Mouse (Mus musculus) left cerebral cortex, postnatal 25 days (tissue): ENCODE data around the gene Tmem262. TPM values are rescaled to one million over a fixed set of nuclear protein-coding genes. Genes with fewer than 3 reads are reported as not detected.
A peak's percentile ranks its signal among the peaks of the same experiment; 100 is the strongest.

Source experiments
- DNase-seq, 2 experiments: peaks; one replicate each; pipeline ENCODE4 v3.0.0; 2022; ENCODE audit warnings: low spot score in 2 of 2, mixed read lengths in 1 of 2
- intact Hi-C: fragments of 180-260 bp; cut with DNase I; formaldehyde crosslinking; loops from one replicate; pipeline ENCODE4 v1.15.1; 2025
- microRNA-seq, 2 experiments: library from miRNA; unstranded; fragments of <30 nt; microRNA quantifications; one replicate each; pipeline ENCODE4 v1.2.0; 2022
- total RNA-seq, 2 experiments: library from RNA; stranded (reverse); gene quantifications; 2 replicates each; pipeline ENCODE4 v1.2.3; 2021

The Tmem262 gene
- total RNA-seq, 2 experiments from 2014 or later: not detected

DNA sequence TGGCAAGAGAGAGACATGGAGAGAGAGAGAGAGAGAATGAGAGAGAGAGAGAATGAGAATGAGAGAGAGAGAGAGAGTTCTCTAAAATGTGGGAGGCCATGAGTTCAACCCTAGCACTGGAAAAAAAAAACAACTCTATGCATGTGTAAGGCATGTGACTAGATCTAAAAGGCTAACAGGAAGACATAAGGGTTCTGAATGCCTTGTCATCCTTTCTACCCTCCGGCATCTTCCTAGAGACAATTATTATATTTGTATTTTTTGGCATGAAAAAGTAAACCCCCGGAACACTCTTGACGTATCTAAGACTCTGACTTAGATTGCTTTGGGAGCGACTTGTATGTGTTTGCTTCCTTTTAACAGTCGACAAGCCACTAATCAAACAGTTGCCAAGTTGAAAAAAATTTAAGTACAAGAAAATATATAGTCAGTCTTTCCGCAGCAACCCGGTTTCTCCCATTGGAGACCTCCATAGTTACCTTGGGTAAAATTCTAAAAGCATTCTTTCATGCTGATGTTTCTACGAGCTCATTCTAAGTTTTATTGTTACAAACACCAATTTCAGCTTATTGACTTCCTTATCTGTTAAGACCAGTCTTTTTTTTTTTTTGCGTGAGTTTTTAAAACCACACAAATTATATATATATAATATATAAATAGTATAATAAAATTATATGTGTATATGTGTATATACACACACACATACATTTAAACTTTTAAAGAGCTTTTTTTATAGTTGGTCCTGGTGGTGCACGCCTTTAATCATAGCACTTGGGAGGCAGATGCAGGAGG is 47.2 kb downstream of the Tmem262 start:
- DNase-seq: no peak

DNA sequence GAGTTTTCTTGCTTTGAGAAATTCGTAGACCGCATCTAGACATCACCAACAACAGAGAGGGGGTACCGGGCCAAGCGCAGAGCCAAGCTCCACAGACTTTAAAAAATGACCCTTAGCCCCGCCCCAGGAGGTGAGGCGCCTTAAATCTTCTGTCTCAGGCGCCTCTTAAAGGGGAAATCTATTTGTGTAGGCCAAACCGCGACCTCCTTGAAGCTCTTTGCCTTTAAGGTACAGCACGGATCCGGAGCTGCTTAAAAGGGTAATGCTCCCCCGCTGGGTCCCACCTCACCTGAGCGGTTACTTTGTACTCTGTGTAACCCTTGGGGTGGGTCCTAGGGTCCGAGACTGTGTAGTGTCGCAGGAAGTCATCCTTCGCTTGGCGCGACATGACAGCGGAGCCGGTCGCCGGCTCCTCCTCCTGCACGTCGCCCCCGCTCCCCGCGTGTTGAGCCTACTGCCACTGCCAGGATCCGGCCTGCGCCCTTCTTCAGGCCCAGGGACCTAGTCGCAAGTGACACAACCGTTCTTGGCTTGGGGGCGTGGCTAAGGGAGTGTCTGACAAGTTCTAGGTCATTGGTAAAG is 48.0 kb downstream of the Tmem262 start, which contains the start of gene Snx15:
TSS of gene Snx15 (minus strand) at position 545 of the 582 bp plus-strand sequence.
- intact Hi-C loops: no loop called here
- DNase-seq: peak; percentile 96 to 98

More for the DNA sequence above, 47.2 kb downstream of the Tmem262 start:
- intact Hi-C loops: no loop called here

Small RNA genes within 50 kb of the gene (microRNA-seq; reads per million reads assigned to microRNA genes)
- 4.4 to 4.5 reads per million in 2 experiments for gene Mir6988

Other genes with a start within 250 kb of the Tmem262 start
- 10 to 100 TPM in 1 of 2 experiments, 1 to 10 TPM in 1; 9.5 to 14.6 TPM for gene Frmd8, start 204.8 kb upstream of the Tmem262 start, total RNA-seq
- 1 to 10 TPM; 2.5 to 3.0 TPM for gene Slc25a45, start 202.2 kb upstream of the Tmem262 start, total RNA-seq
- gene Tigd3, start 185.9 kb upstream of the Tmem262 start, total RNA-seq: 1 to 10 TPM; 4.5 to 5.5 TPM
- gene Dpf2, start 167.0 kb upstream of the Tmem262 start, total RNA-seq: 10 to 100 TPM; 84.1 to 96.1 TPM
- 1 to 10 TPM; 6.2 to 6.6 TPM for gene Cdc42ep2, start 155.2 kb upstream of the Tmem262 start, total RNA-seq
- gene Pola2, start 115.8 kb upstream of the Tmem262 start, total RNA-seq: 1 to 10 TPM; 3.8 to 5.6 TPM
- gene Slc22a20, start 93.9 kb upstream of the Tmem262 start, total RNA-seq: not detected
- gene Capn1, start 64.1 kb upstream of the Tmem262 start, total RNA-seq: 10 to 100 TPM; 17.5 to 18.5 TPM
- 10 to 100 TPM; 45.4 to 49.5 TPM for gene Syvn1, start 33.5 kb upstream of the Tmem262 start, total RNA-seq
- 10 to 100 TPM; 45.1 to 47.0 TPM for gene Mrpl49, start 22.2 kb upstream of the Tmem262 start, total RNA-seq
- gene Fau, start 22.2 kb upstream of the Tmem262 start, total RNA-seq: 100 to 1,000 TPM; 593 to 625 TPM
- 10 to 100 TPM; 33.4 to 38.1 TPM for gene Znhit2, start 18.8 kb upstream of the Tmem262 start, total RNA-seq
- 10 to 100 TPM; 24.9 to 25.2 TPM for gene Tm7sf2, start 11.7 kb upstream of the Tmem262 start, total RNA-seq
- 10 to 100 TPM; 71.9 to 77.6 TPM for gene Vps51, start 2.8 kb upstream of the Tmem262 start, total RNA-seq
- gene Gm28374, start 2.2 kb downstream of the Tmem262 start, total RNA-seq: under 1 TPM; 0.53 to 0.55 TPM
- 10 to 100 TPM; 36.5 to 37.2 TPM for gene Zfpl1, start 4.9 kb downstream of the Tmem262 start, total RNA-seq
- under 1 TPM; 0.18 to 0.34 TPM for gene Cdca5, start 5.0 kb downstream of the Tmem262 start, total RNA-seq
- gene AC131692.1, start 14.4 kb downstream of the Tmem262 start, total RNA-seq: not detected
- gene Naaladl1, start 25.7 kb downstream of the Tmem262 start, total RNA-seq: under 1 TPM in 1 of 2 experiments, not detected in 1; 0.21 TPM
- 10 to 100 TPM; 23.7 to 25.0 TPM for gene Sac3d1, start 38.6 kb downstream of the Tmem262 start, total RNA-seq
- 10 to 100 TPM; 36.2 to 43.6 TPM for gene Snx15, start 48.3 kb downstream of the Tmem262 start, total RNA-seq
- under 1 TPM in 1 of 2 experiments, not detected in 1; 0.71 TPM for gene Batf2, start 61.0 kb downstream of the Tmem262 start, total RNA-seq
- gene Arl2, start 61.5 kb downstream of the Tmem262 start, total RNA-seq: 10 to 100 TPM; 71.5 to 76.8 TPM
- gene Majin, start 104.4 kb downstream of the Tmem262 start, total RNA-seq: under 1 TPM in 1 of 2 experiments, not detected in 1; 0.53 TPM
- gene Gpha2, start 146.3 kb downstream of the Tmem262 start, total RNA-seq: not detected
- 100 to 1,000 TPM; 153 to 165 TPM for gene Ppp2r5b, start 155.8 kb downstream of the Tmem262 start, total RNA-seq
- 10 to 100 TPM; 33.1 to 35.6 TPM for gene Atg2a, start 161.6 kb downstream of the Tmem262 start, total RNA-seq
- 10 to 100 TPM; 35.9 to 40.3 TPM for gene Ehd1, start 196.7 kb downstream of the Tmem262 start, total RNA-seq
- gene Cdc42bpg, start 226.4 kb downstream of the Tmem262 start, total RNA-seq: 1 to 10 TPM; 2.7 to 2.9 TPM